Mouse (Mus musculus) spleen, adult 18-20 months (tissue): ENCODE results near the gene Ranbp17.

Experiments used
- DNase-seq, 2 experiments: peaks; one replicate each; pipeline ENCODE4 v3.0.0; 2022; ENCODE audit warnings: mixed read lengths in 2 of 2

Ranbp17 gene

GRCm38 (mm10) chr11:33399346-33399745 lies 114.2 kb downstream of the Ranbp17 start:
- no peak for DNase-seq

DNA sequence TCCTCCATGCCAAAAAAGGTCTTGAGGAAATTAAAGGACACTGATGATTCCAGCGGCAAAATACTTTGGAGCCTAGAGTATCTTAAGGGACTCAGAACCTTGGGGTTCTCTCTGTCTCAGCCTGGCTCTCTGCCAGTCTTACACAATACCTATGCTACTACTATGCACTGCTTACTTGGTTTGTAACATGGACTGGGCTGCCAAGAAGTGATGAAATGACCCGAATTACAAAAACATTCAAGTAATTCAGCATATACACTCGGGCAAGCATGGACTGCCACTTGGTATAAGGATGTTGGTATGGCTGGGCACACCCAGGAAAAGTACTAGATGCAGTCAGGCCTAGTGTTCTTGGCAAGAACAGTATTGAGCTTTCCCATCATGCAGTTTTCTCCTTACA lies 114.8 kb downstream of the Ranbp17 start:
- DNase-seq: no peak

DNA sequence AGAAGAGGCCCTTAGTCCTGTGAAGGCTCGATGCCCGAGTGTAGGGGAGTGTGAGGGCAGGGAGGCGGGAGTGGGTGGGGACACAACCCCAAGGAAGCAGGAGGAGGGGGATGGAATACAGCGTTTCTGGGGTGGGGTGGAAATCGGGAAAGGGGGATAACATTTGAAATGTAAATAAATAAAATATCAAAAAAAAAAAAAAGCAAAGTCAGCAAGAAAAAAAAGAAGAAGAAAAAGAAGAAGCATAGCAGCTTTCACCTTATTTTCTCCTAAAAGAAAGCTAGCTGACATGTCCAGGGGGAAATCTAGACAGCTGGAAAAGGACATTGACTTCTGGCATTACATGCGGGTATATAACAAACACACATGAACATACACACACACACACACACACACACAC lies 117.3 kb downstream of the Ranbp17 start:
- no peak for DNase-seq

DNA sequence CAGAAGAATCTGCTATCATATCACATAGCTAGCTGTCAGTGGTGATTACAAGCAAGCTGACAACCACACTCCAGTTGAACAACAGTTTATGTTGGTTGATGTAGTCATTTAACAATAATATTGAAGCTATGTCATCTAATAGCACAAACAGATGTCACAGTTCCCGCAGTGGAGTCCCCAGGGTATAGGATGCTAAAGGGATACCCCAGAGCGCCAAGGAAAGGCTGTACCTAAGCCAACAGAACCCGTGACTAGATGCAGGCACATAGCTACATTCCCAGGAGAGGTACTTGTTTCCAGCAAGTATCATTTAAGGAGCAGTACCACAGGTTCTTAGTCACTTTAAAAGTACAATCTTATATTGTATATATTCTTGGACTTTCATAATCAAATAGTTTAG lies 119.5 kb downstream of the Ranbp17 start:
- DNase-seq: no peak

DNA sequence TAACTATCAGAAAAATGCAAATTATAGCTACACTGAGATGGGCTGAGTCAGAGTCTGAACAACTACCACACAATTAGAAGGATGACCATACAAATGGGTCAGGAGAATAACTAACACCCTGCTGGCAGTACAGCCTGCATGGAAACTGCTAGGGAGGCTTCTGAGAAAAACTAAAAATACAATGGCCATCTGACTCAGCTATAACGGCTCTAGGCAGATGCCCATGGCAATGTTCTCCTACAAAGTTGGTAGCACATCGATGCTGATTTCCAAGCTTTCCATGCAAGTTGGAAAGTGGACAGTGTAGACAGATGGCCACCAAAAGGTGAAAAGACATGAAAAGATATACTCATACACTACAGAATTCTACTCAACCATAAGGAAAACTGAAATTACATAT lies 124.9 kb downstream of the Ranbp17 start:
- no peak for DNase-seq

DNA sequence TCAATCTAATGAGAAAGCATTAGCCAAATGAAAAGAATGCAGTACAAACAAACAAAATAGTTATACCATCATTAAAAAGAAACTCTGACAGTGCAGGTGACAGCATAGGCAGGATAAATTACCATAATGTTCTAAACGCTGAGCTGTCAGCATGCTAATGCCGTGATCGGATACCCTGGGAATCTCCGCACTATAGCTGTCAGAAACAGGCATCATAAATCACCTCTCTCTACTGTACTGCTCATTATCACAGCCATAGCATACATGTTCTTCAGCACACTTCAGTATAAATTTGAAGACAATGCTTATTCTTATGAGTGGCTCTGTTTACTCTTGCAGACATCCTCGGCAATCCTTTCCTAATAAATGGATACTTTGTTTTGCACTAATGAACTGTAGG lies 151.7 kb downstream of the Ranbp17 start:
- DNase-seq: no peak

GRCm38 (mm10) chr11:33349269-33349668 lies 164.3 kb downstream of the Ranbp17 start:
- no peak for DNase-seq

DNA sequence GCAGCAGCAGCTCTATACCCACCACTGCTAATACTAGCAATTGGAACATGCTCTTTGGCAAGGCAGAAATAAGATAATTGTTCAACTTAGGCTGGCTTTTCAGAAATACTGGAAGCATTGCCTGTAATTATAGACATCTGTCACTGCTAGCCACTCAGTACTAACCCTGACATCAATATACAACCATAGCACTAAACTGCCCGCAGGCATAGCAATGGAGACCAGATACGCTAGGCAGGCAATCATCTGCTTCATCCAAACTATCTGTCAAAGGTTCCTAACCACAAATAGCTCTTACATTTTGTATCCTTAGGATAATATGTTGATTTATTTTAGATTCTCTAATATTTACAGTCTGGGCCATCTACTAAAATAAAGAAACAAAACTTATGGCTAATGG lies 171.5 kb downstream of the Ranbp17 start:
- no peak for DNase-seq

- no peak for DNase-seq
Observed at GRCm38 (mm10) chr11:33336552-33337121, 176.9 kb downstream of the Ranbp17 start.

DNA sequence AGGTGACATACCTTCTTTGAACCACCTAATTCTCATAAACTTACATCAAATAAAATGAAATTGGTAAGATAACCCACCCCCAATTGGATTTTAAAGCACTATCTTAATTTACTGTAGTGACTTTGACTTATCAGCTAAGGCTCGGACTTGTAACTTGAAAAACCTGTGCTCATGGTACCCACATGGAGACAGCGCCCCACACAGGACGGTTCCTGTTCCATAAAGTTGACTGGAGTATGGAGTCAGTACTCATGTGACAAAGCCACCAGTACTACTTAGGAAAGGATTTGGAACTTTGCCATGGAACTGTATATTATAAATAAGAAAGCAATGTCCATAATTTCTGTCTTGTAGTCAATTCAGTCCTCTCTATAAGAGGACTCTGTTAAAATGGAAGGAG lies 177.9 kb downstream of the Ranbp17 start:
- DNase-seq: no peak

DNA sequence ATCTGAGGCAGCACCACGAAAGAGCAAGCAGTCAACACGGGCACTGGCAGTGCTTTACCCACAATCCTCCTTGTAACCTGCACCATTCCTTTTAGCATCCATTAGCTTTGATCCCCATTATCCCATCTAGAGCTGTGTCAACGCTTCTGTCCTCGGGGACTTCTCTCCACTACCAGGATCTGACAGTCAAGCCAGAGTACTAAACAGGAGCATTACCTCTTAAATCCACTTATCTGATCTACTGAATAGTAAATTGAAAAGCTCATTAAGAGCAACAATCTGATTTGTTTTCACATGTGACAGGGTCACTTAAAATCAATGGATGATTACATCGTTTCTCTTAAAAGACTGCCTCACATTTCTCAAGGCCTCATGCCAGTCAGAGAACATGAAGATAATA lies 181.4 kb downstream of the Ranbp17 start:
- no peak for DNase-seq

- no peak for DNase-seq
Observed at GRCm38 (mm10) chr11:33319006-33319611, 194.4 kb downstream of the Ranbp17 start.

- DNase-seq: no peak
Observed at GRCm38 (mm10) chr11:33309566-33309965, 204.0 kb downstream of the Ranbp17 start.

DNA sequence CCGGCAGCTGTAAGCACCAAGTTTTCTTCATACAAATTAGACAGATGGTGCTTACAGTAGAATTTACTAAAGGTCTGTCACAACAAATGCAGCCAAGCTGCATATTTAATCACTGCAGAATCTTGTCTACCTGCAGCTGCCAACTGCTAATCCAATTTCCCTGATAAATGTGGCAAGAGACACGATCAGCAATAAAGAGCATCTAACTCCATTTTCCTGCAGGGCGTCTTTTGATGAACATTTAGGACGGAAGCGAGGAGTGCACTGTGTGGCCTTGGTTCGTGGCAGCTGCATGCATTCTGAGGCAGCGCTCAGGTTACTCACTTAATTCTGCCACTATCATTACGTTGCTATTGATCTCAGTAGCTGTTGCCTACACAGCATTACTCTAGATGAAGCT lies 212.7 kb downstream of the Ranbp17 start:
- no peak for DNase-seq

DNA sequence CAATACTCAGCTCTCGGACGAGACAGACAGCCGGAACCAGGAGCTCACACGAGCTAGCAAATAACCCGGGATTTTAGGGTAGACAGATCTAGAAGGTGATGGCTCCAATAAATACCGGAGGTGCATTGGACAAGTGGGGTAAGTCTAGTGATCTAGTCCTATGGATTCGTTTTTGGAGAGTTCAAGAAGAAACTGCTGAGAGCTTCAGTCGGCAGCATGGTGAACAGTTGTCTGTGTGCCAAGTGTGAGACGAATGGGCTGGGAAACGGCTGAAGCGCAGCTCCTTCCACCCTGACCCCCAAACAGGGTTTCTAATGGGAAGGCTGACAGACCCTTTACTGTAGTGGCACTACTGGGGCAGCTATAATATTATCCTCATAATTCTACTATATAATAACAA lies 214.2 kb downstream of the Ranbp17 start:
- no peak for DNase-seq

DNA sequence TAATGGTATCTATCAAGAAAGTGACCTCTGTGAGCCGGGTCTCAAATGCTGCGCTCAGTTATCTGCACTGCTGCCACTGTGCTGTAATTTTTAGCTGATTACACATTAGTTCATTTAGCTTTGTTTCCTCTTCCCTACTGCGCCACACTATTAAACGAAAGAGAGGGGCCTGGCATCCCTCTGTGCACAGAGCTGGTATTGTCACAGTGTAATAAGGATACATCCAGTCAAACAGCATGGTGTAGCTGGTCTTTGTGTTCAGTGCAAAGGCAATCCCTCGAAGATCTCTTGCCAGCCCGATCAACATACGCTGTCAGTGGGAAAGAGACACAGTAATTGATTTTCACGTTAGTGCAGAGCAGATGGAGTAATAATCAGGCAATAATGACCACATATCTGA lies 216.4 kb downstream of the Ranbp17 start:
- DNase-seq: no peak

DNA sequence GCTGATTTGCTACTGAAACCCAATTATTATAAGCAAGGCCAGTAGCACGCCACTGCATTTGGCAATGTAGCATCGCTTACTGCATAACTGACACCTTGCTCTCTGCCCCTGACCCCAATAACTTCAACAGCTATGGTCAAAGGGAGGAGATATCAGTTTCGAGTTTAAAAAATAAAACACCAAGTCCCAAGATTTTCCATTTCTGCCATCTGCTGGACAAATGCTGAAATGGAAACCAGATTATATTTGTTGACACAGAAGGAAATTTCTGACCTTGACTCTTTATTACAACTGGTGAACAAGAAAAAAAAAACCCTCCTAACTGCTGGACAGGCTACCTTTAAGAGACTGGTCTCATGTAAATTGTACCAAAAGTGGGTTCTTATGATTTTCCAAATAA lies 218.1 kb downstream of the Ranbp17 start:
- DNase-seq: no peak

DNA sequence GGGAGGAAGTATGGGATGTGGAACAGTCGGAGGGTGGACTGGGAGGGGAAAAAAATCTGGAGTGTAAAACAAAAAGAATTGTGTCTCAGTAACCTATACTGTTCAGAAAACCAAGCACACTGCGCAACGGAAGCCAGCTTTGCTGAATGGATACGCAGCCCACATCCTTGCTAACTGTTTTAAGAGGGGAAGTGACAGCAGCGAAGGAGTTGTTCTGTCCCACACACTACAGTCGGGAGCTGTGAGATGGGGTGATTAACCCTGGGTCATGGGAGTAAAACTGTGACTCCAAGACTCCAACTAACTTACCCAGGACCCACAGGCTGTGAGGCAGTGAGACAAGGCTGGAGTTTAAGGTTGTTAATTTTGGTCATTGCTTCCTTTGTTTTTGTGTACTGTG lies 219.5 kb downstream of the Ranbp17 start:
- no peak for DNase-seq

DNA sequence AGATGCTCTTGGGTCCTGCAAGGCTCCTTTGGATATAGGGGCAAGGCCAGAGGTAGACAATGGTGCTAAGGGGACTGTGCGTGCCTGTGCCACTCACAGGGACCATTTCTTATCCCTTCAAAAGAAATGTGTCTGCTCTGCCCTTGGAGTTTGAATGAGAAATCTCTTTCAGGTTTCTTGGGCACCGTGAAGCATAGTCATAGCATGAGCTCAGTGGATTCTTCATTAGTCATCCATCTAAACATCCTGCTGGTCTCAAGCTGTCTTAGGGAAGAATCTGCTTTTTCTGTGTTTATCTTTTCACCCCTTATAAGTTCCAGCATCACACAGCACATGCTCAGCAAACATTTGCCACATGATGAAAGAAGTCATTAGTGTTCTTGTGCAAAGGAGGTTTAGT lies 235.0 kb downstream of the Ranbp17 start:
- no peak for DNase-seq

DNA sequence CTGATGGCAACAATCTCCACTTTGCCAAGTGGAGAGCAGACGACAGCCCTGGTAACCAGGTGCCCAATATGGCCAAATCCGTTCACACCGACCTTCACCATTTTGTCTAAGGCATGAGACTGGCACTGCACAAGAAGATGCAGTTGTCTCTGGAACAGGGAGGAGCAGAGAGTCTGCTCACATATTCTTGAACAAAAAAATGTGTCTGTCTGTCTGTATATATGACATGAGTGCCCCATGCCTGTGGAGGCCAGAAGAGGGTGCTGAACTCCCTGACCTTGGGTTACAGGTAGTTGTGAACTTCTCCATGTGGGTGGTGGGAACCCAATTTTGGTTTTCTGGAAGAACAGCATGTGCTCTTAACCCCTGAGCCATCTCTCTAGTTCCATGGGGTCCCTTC lies 236.9 kb downstream of the Ranbp17 start, which contains the start of gene Gm12117:
Gene Gm12117 (minus strand): TSS at position 101 of the 400 bp plus-strand sequence.
- DNase-seq: no peak

DNA sequence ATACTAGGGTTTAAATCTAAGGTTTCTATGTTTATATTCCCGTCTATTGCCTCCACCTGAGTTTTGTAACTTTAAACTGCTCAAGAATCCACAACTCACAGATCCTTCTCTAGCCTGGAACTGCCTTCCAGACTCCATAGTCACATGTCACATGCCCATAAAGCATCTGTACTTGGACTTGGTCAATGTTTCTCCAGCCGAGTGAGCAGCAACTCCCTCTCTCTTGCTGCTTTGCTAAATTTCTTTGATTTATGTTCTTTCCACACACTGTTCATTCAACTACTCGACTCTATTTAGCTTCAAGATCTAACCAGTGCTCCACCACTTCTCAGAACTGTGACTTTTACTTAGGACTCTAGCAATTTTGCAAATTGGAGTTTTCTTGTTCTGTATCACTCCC lies 238.7 kb downstream of the Ranbp17 start:
- DNase-seq: no peak

DNA sequence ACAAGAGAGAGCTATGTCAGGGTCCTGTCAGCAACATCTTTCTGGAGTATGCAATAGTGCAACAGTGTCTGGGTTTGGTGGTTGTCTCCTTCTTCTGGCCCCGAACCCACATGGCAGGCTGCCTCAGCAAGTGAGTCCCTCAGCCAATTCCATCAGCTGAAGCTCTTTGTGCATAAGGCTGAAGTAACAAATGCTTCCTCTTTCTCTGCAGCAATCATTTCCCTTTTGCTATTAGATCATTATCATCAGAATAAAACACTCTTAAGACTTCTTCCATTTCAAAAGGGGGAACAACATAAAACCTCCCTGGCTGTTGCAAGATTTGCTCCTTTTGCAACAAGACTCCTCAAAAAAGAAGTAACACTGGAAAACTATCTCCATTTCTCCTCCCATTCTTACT lies 239.3 kb downstream of the Ranbp17 start:
- DNase-seq: no peak

DNA sequence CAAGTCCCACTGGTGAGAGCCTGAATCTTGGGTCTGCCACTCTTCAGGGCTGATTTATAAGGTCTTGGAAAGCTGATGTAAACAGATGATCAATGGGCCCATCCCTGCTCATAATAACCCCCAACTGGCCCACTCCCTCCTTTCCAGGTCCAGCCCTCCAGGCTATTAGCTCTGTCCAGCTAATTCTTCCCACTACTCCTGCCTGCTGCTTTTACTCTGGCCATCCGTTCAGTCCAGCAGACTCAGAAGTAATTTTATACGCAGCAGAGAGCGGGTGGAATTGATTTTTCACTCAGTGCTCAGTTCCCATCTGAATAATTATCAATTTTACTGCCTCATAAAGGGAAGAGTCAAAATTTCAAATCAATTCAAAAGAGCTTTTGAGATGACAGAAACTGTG lies 273.3 kb downstream of the Ranbp17 start:
- DNase-seq: no peak

DNA sequence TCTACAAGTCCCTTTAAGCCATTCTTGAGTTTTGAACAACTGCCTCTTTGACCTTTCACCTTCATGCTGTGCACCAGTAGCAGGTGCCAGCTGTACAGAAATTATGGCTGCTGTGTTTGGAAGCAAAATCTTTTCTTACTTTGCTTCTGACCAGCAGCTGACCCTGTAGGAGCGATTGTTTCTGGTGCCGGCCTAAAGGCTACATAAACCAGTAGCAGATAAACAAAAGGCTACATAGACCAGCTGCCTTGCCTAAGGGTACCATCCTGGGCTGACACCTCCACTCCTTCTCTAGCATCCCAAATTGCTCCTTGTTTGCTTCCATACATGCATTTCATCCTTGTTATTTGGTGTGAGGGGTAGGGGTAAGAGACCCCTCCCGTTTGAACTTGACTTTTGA lies 279.4 kb downstream of the Ranbp17 start:
- no peak for DNase-seq

DNA sequence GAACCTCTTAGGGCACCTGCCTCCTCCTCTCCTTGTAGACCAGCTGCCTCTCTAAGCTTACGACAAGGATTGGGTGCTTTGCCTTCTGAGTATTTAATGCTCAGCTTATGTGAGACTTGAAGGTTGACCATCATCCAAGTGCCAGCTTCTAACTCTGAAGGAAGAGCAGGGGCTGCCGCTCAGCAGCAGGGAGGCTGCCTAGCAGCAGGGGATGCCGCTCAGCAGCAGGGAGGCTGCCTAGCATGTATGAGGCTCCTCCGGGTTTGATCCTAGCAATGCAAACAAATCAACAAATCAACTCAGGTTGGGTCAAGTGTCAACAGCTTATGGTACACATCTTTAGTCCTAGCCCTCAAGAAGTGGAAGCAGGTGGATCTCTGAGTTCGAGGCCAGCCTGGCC lies 281.5 kb downstream of the Ranbp17 start:
- DNase-seq: no peak
